Mouse (Mus musculus): ENCODE measurements around the gene H2-D1. TPM values are rescaled to one million over a fixed set of nuclear protein-coding genes. Genes with fewer than 3 reads are reported as not detected.
A peak's percentile ranks its signal among the peaks of the same experiment; 100 is the strongest.
"Not testable (repeated sequence)": the region's sequence is repeated elsewhere in the genome, so short reads cannot be mapped to it uniquely, and the experiment has no call there.

Gene H2-D1
- polyA plus RNA-seq, 1 experiment from 2014 or later = 107 TPM

GRCm38 (mm10) chr17:35303756-35304350 lies 41.3 kb downstream of the H2-D1 start:
- peak; percentile 63 for ATAC-seq (ENCODE audit: low read depth)
- WGBS (ENCODE audit: insufficient replicate concordance) = 62% methylated on average over 10 of the region's 10 CpGs
- Histone ChIP-seq H3K4me3 (ENCODE audit: low read depth, low read length) (no peak overlapping the region), H3K9me3 (replicated peaks; ENCODE audit: control insufficient read depth, low read length) (no peaks in the 10 kb centered on the region), H3K4me1 (ENCODE audit: control insufficient read depth, low read depth, low read length) (no peaks in the 10 kb centered on the region), H3K4me2 (ENCODE audit: low read depth, low read length) (no peak overlapping the region), H3K36me3 (ENCODE audit: control insufficient read depth, insufficient read depth) (no peaks in the 10 kb centered on the region), H3K27ac (ENCODE audit: low read length) (no peak overlapping the region), H3K9ac (ENCODE audit: low read depth, low read length) (no peak overlapping the region), H3K27me3 (ENCODE audit: control insufficient read depth, insufficient read depth, low read depth, low read length) (no peaks in the 10 kb centered on the region)

- WGBS (ENCODE audit: insufficient replicate concordance) = 51% methylated on average over 6 of the region's 6 CpGs
- Histone ChIP-seq H3K36me3 (ENCODE audit: control insufficient read depth, insufficient read depth) (no peaks in the 10 kb centered on the region), H3K4me1 (ENCODE audit: control insufficient read depth, low read depth, low read length) (no peaks in the 10 kb centered on the region), H3K27ac (ENCODE audit: low read length) (no peak overlapping the region), H3K4me2 (ENCODE audit: low read depth, low read length) (no peak overlapping the region), H3K4me3 (ENCODE audit: low read depth, low read length) (no peak overlapping the region), H3K9ac (ENCODE audit: low read depth, low read length) (no peak overlapping the region), H3K27me3 (ENCODE audit: control insufficient read depth, insufficient read depth, low read depth, low read length) (no peaks in the 10 kb centered on the region), H3K9me3 (replicated peaks; ENCODE audit: control insufficient read depth, low read length) (no peaks in the 10 kb centered on the region)
- ATAC-seq (ENCODE audit: low read depth) = no peak
Observed at GRCm38 (mm10) chr17:35304478-35304877, 41.9 kb downstream of the H2-D1 start.

- H3K4me2 ChIP-seq (ENCODE audit: low read depth, low read length); H3K4me1 ChIP-seq (ENCODE audit: control insufficient read depth, low read depth, low read length); H3K9ac ChIP-seq (ENCODE audit: low read depth, low read length); H3K27ac ChIP-seq (ENCODE audit: low read length); ATAC-seq (ENCODE audit: low read depth); H3K27me3 ChIP-seq (ENCODE audit: control insufficient read depth, insufficient read depth, low read depth, low read length); H3K36me3 ChIP-seq (ENCODE audit: control insufficient read depth, insufficient read depth); H3K9me3 ChIP-seq (replicated peaks; ENCODE audit: control insufficient read depth, low read length); H3K4me3 ChIP-seq (ENCODE audit: low read depth, low read length): not testable (repeated sequence)
- 50% methylated on average over 8 of the region's 8 CpGs for WGBS (ENCODE audit: insufficient replicate concordance)
Observed at GRCm38 (mm10) chr17:35304921-35305320, 42.4 kb downstream of the H2-D1 start.

Small RNA genes lying within 50 kb of the gene (microRNA-seq; reads per million reads assigned to microRNA genes)
- 2.2 reads per million for gene Mir6975
- gene Mir8094 = 0.98 reads per million

Other genes starting within 250 kb of the H2-D1 start
- 0.09 and 0.13 TPM in 2 replicates for gene Vwa7, start 246.2 kb upstream of the H2-D1 start, polyA plus RNA-seq (2015; fragmentation: Nextera tagmentation; extraction: Ambion mirVana)
- gene Sapcd1, start 234.7 kb upstream of the H2-D1 start, polyA plus RNA-seq (2015; fragmentation: Nextera tagmentation; extraction: Ambion mirVana) = 2.2 and 2.6 TPM in 2 replicates
- 4.2 and 4.6 TPM in 2 replicates for gene Msh5, start 216.0 kb upstream of the H2-D1 start, polyA plus RNA-seq (2015; fragmentation: Nextera tagmentation; extraction: Ambion mirVana)
- 112 and 121 TPM in 2 replicates for gene Clic1, start 212.8 kb upstream of the H2-D1 start, polyA plus RNA-seq (2015; fragmentation: Nextera tagmentation; extraction: Ambion mirVana)
- gene Ddah2, start 203.7 kb upstream of the H2-D1 start, polyA plus RNA-seq (2015; fragmentation: Nextera tagmentation; extraction: Ambion mirVana) = 16.3 and 18.1 TPM in 2 replicates
- 0.24 and 0.37 TPM in 2 replicates for gene Ly6g6c, start 197.3 kb upstream of the H2-D1 start, polyA plus RNA-seq (2015; fragmentation: Nextera tagmentation; extraction: Ambion mirVana)
- gene Mpig6b, start 196.5 kb upstream of the H2-D1 start, polyA plus RNA-seq (2015; fragmentation: Nextera tagmentation; extraction: Ambion mirVana) = 3.4 and 4.5 TPM in 2 replicates
- 0.17 TPM in 1 of 2 replicates, not detected in the other for gene Ly6g6e, start 185.8 kb upstream of the H2-D1 start, polyA plus RNA-seq (2015; fragmentation: Nextera tagmentation; extraction: Ambion mirVana)
- 0.55 and 0.77 TPM in 2 replicates for gene Ly6g6d, start 184.7 kb upstream of the H2-D1 start, polyA plus RNA-seq (2015; fragmentation: Nextera tagmentation; extraction: Ambion mirVana)
- 4.0 and 5.7 TPM in 2 replicates for gene Ly6g6f, start 177.1 kb upstream of the H2-D1 start, polyA plus RNA-seq (2015; fragmentation: Nextera tagmentation; extraction: Ambion mirVana)
- gene Abhd16a, start 173.5 kb upstream of the H2-D1 start, polyA plus RNA-seq (2015; fragmentation: Nextera tagmentation; extraction: Ambion mirVana) = 47.4 and 52.1 TPM in 2 replicates
- gene Ly6g5c, start 154.5 kb upstream of the H2-D1 start, polyA plus RNA-seq (2015; fragmentation: Nextera tagmentation; extraction: Ambion mirVana) = not detected in 2 replicates
- 0.33 and 0.35 TPM in 2 replicates for gene Ly6g5b, start 147.3 kb upstream of the H2-D1 start, polyA plus RNA-seq (2015; fragmentation: Nextera tagmentation; extraction: Ambion mirVana)
- gene Gpank1, start 141.3 kb upstream of the H2-D1 start, polyA plus RNA-seq (2015; fragmentation: Nextera tagmentation; extraction: Ambion mirVana) = 12.4 and 12.9 TPM in 2 replicates
- gene Csnk2b, start 140.7 kb upstream of the H2-D1 start, polyA plus RNA-seq (2015; fragmentation: Nextera tagmentation; extraction: Ambion mirVana) = 115 and 123 TPM in 2 replicates
- gene D17H6S53E, start 136.4 kb upstream of the H2-D1 start, polyA plus RNA-seq (2015; fragmentation: Nextera tagmentation; extraction: Ambion mirVana) = 2.7 TPM in 2 replicates
- 959 and 972 TPM in 2 replicates for gene Apom, start 130.7 kb upstream of the H2-D1 start, polyA plus RNA-seq (2015; fragmentation: Nextera tagmentation; extraction: Ambion mirVana)
- 19.7 and 21.4 TPM in 2 replicates for gene Bag6, start 127.6 kb upstream of the H2-D1 start, polyA plus RNA-seq (2015; fragmentation: Nextera tagmentation; extraction: Ambion mirVana)
- gene Prrc2a, start 97.8 kb upstream of the H2-D1 start, polyA plus RNA-seq (2015; fragmentation: Nextera tagmentation; extraction: Ambion mirVana) = 38.4 and 45.0 TPM in 2 replicates
- gene Aif1, start 86.7 kb upstream of the H2-D1 start, polyA plus RNA-seq (2015; fragmentation: Nextera tagmentation; extraction: Ambion mirVana) = 22.8 and 23.2 TPM in 2 replicates
- gene Lst1, start 74.3 kb upstream of the H2-D1 start, polyA plus RNA-seq (2015; fragmentation: Nextera tagmentation; extraction: Ambion mirVana) = 38.8 and 41.4 TPM in 2 replicates
- 1.2 and 2.4 TPM in 2 replicates for gene Ltb, start 68.3 kb upstream of the H2-D1 start, polyA plus RNA-seq (2015; fragmentation: Nextera tagmentation; extraction: Ambion mirVana)
- gene Tnf, start 60.7 kb upstream of the H2-D1 start, polyA plus RNA-seq (2015; fragmentation: Nextera tagmentation; extraction: Ambion mirVana) = 0.36 and 0.48 TPM in 2 replicates
- not detected in 2 replicates for gene Lta, start 57.4 kb upstream of the H2-D1 start, polyA plus RNA-seq (2015; fragmentation: Nextera tagmentation; extraction: Ambion mirVana)
- not detected in 2 replicates for gene Gm16181, start 41.9 kb upstream of the H2-D1 start, polyA plus RNA-seq (2015; fragmentation: Nextera tagmentation; extraction: Ambion mirVana)
- gene Atp6v1g2, start 29.1 kb upstream of the H2-D1 start, polyA plus RNA-seq (2015; fragmentation: Nextera tagmentation; extraction: Ambion mirVana) = 0.58 and 1.0 TPM in 2 replicates
- 2.8 and 2.9 TPM in 2 replicates for gene Nfkbil1, start 26.9 kb upstream of the H2-D1 start, polyA plus RNA-seq (2015; fragmentation: Nextera tagmentation; extraction: Ambion mirVana)
- 128 and 133 TPM in 2 replicates for gene Ddx39b, start 21.0 kb upstream of the H2-D1 start, polyA plus RNA-seq (2015; fragmentation: Nextera tagmentation; extraction: Ambion mirVana)
- gene H2-Q1, start 57.7 kb downstream of the H2-D1 start, polyA plus RNA-seq (2015; fragmentation: Nextera tagmentation; extraction: Ambion mirVana) = 0.56 and 0.77 TPM in 2 replicates
- gene H2-Q2, start 79.5 kb downstream of the H2-D1 start, polyA plus RNA-seq (2015; fragmentation: Nextera tagmentation; extraction: Ambion mirVana) = 1.3 and 2.6 TPM in 2 replicates
- 2.1 and 2.5 TPM in 2 replicates for gene H2-Q4, start 116.9 kb downstream of the H2-D1 start, polyA plus RNA-seq (2015; fragmentation: Nextera tagmentation; extraction: Ambion mirVana)
- gene H2-Q6, start 162.1 kb downstream of the H2-D1 start, polyA plus RNA-seq (2015; fragmentation: Nextera tagmentation; extraction: Ambion mirVana) = 8.7 and 9.7 TPM in 2 replicates
- 16.0 and 16.6 TPM in 2 replicates for gene H2-Q7, start 176.4 kb downstream of the H2-D1 start, polyA plus RNA-seq (2015; fragmentation: Nextera tagmentation; extraction: Ambion mirVana)
- gene H2-Q10, start 207.4 kb downstream of the H2-D1 start, polyA plus RNA-seq (2015; fragmentation: Nextera tagmentation; extraction: Ambion mirVana) = 377 and 430 TPM in 2 replicates
- gene Pou5f1, start 243.3 kb downstream of the H2-D1 start, polyA plus RNA-seq (2015; fragmentation: Nextera tagmentation; extraction: Ambion mirVana) = not detected in 2 replicates

Measured in liver, embryonic 16.5 days (tissue).